Mouse (Mus musculus) heart, postnatal 4 days (tissue): ENCODE measurements around the gene Tdrd7. TPM values are rescaled to one million over a fixed set of nuclear protein-coding genes. Genes with fewer than 3 reads are reported as not detected.

Source experiments
- DNase-seq: peaks from one replicate; pipeline ENCODE4 v3.0.0; 2021
- total RNA-seq, 2 experiments: library from RNA; stranded (reverse); gene quantifications; 2 replicates each; pipeline ENCODE4 v1.2.3; 2021

Gene Tdrd7
- total RNA-seq, 2 experiments from 2014 or later = 16.9 to 19.4 TPM

GRCm38 (mm10) chr4:45972951-45973350 is 7.8 kb downstream of the Tdrd7 start:
- DNase-seq = no peak

GRCm38 (mm10) chr4:45976931-45977667 is 12.0 kb downstream of the Tdrd7 start:
- DNase-seq = no peak

GRCm38 (mm10) chr4:45979916-45980315 is 14.8 kb downstream of the Tdrd7 start:
- no peak for DNase-seq

GRCm38 (mm10) chr4:45981054-45981453 is 15.9 kb downstream of the Tdrd7 start:
- no peak for DNase-seq

- no peak for DNase-seq
Observed at GRCm38 (mm10) chr4:45990427-45991135, 25.4 kb downstream of the Tdrd7 start.

GRCm38 (mm10) chr4:45998536-45998935 is 33.4 kb downstream of the Tdrd7 start:
- no peak for DNase-seq

- peak; percentile 29 for DNase-seq
Observed at GRCm38 (mm10) chr4:46008142-46008793, 43.1 kb downstream of the Tdrd7 start.

GRCm38 (mm10) chr4:46011698-46012097 is 46.6 kb downstream of the Tdrd7 start:
- DNase-seq = no peak

- DNase-seq = no peak
Observed at GRCm38 (mm10) chr4:46015605-46016004, 50.5 kb downstream of the Tdrd7 start.

- no peak for DNase-seq
Observed at GRCm38 (mm10) chr4:46023021-46023481, 57.9 kb downstream of the Tdrd7 start.

GRCm38 (mm10) chr4:46025893-46026292 is 60.8 kb downstream of the Tdrd7 start:
- peak; percentile 69 for DNase-seq

GRCm38 (mm10) chr4:46028224-46028623 is 63.1 kb downstream of the Tdrd7 start:
- DNase-seq = peak; percentile 42

- no peak for DNase-seq
Observed at GRCm38 (mm10) chr4:46028781-46029180, 63.6 kb downstream of the Tdrd7 start.

- DNase-seq = peak; percentile 74
Observed at GRCm38 (mm10) chr4:46029552-46029951, 64.4 kb downstream of the Tdrd7 start.

- DNase-seq = no peak
Observed at GRCm38 (mm10) chr4:46032448-46032847, 67.3 kb downstream of the Tdrd7 start.

GRCm38 (mm10) chr4:46033197-46033596 is 68.1 kb downstream of the Tdrd7 start:
- DNase-seq = peak; percentile 48

- no peak for DNase-seq
Observed at GRCm38 (mm10) chr4:46038591-46038891, 73.4 kb downstream of the Tdrd7 start.

GRCm38 (mm10) chr4:46038892-46039751 is 74.0 kb downstream of the Tdrd7 start, which contains the start of gene Tmod1:
Gene Tmod1 (plus strand): TSS chr4:46038935.
- peak; percentile 83 for DNase-seq

- no peak for DNase-seq
Observed at GRCm38 (mm10) chr4:46039899-46040298, 74.8 kb downstream of the Tdrd7 start.

GRCm38 (mm10) chr4:46040594-46041192 is 75.6 kb downstream of the Tdrd7 start:
- peak; percentile 61 for DNase-seq

- DNase-seq = no peak
Observed at GRCm38 (mm10) chr4:46041761-46042504, 76.8 kb downstream of the Tdrd7 start.
